Mouse (Mus musculus) right cerebral cortex, postnatal 4 days (tissue): ENCODE results near the gene Ms4a4b.
"Not testable (repeated sequence)": the region's sequence is repeated elsewhere in the genome, so short reads cannot be mapped to it uniquely, and the experiment has no call there.

Experiments
- DNase-seq: peaks from one replicate; pipeline ENCODE4 v3.0.0-alpha.2; 2022

The Ms4a4b gene

GRCm38 (mm10) chr19:11491406-11492189 is 48.2 kb downstream of the Ms4a4b start:
- no peak for DNase-seq

DNA sequence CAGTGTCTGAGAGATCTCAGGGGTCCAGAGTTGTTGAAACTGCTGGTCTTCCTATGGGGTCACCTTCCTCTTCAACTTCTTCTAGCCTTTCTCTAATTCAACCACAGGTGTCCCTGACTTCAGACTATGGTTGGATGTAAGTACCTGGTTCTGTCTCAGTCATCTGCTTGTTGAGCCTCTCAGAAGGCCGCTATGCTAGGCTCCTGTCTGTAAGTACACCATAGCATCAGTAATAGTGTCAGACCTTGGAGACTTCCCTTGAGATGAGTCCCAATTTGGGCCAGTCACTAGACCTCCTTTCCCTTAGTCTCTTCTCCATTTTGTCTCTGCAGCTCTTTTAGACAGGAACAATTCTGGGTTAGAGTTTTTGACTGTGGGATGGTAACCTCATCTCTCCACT is 49.3 kb downstream of the Ms4a4b start:
- no peak for DNase-seq

- DNase-seq = no peak
Observed at GRCm38 (mm10) chr19:11494519-11494918, 51.2 kb downstream of the Ms4a4b start.

- DNase-seq = no peak
Observed at GRCm38 (mm10) chr19:11496361-11496760, 53.0 kb downstream of the Ms4a4b start.

GRCm38 (mm10) chr19:11497300-11497699 is 53.9 kb downstream of the Ms4a4b start:
- DNase-seq = not testable (repeated sequence)

- no peak for DNase-seq
Observed at GRCm38 (mm10) chr19:11500796-11501195, 57.4 kb downstream of the Ms4a4b start.

DNA sequence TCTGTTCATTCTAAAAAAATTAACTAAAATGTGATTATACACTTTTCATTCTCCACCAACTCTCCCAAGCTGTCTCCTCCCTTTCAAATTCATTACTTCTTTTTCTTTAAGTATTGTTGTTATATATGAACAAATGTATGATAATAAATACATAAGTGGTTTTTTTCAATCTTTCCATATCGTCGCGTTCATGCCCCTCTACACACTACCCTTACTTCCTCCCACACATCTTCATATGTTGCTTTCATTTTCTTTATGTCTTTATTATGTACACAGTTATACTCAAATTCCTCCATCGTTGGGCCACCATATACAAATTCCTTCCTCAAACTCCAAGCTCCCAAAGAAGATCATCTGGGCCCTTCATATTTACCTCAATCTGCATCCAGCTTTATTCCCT is 58.0 kb downstream of the Ms4a4b start:
- DNase-seq = no peak

GRCm38 (mm10) chr19:11504857-11505256 is 61.5 kb downstream of the Ms4a4b start:
- DNase-seq = no peak

DNA sequence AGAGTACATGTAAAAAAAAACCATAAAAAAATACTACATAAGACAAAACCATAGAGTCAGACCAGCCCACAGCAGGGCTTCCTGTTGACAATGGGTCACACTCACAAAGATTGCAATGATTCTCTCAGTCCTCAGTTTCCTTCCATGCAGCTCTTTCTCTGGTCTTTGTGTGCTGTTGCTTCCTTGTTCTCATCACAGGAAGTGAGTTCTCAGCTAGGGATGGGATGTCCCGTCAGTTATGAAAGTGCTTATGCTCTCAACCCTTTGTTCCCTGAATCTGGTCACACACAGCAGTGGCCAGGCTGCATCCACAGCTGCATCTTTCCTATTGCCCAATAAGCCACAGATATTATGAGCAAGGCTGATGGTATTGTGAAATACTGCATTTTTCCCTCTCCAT is 70.1 kb downstream of the Ms4a4b start:
- no peak for DNase-seq

DNA sequence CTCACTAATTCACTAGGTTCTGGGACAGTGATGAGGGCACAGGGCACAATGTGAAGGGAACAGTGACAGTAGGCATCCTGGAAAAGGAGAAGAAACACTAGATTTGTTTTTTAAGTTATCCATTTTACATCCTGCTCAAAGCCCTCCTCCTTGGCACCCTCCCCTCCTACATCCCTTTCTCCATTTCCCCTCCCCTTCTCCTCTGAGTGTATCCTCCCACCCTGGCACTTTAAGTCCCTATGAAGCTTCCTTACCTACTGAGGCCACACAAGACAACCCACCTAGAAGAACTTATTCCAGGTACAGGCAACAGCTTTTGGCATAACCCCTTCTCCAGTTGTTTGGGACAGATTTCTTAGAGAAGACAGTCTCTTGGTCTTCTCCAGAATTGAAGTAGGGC is 72.9 kb downstream of the Ms4a4b start, which contains the start of gene Ms4a6b:
Gene Ms4a6b, plus strand, starts transcription at position 267 of the 400 bp plus-strand sequence.
- no peak for DNase-seq
